Mouse (Mus musculus): ENCODE measurements at regions not wholly inside any gene's neighbourhood (a gene's known extent, or its start where the extent isn't known, plus 50 kb on each side); places are given as distances from the start of the nearest gene placed in this dataset.

DNA sequence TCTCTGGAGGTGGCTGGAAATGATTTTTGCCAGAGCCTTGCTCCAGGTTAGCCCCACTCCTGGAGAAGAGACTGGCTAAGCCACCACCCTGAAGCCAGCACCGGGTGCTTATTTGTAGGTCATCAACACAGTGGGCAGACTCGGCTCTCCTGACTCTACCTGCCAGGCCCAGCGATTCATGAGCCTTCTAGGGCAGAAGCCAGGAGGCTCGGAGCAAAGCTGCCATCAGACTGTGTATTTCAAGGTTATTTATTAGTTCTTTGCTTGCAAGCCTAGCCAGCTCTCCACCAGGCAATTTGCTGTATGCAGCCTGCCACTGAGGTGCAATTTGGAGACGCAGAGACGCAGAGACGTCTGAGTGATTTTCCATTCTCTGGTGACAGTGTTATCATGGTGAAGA is 255.4 kb downstream of the Abcc12 start:
- 66% methylated on average over 7 of the region's 7 CpGs for WGBS
- no peak for ATAC-seq (ENCODE audit: insufficient read depth, low read depth)
- Histone ChIP-seq H3K4me2 (ENCODE audit: low read depth, low read length) (no peak overlapping the region), H3K27me3 (ENCODE audit: control insufficient read depth, insufficient read depth, low read length) (no peaks in the 10 kb centered on the region), H3K27ac (ENCODE audit: low read depth) (no peak overlapping the region), H3K4me1 (ENCODE audit: control insufficient read depth, insufficient read depth) (no peaks in the 10 kb centered on the region), H3K36me3 (replicated peaks; ENCODE audit: control insufficient read depth, insufficient read depth, low read length) (no peaks in the 10 kb centered on the region), H3K9ac (replicated peaks; ENCODE audit: low read depth, low read length) (no peak overlapping the region), H3K9me3 (replicated peaks; ENCODE audit: control insufficient read depth, low read length) (no peaks in the 10 kb centered on the region), H3K4me3 (ENCODE audit: low read depth, low read length) (no peak overlapping the region)
- TF ChIP-seq CTCF (IDR thresholded peaks at IDR 0.05; ENCODE audit: low read depth) (no peak), EP300 (IDR thresholded peaks at IDR 0.05; ENCODE audit: low read depth) (no peak)
- DNase-seq (ENCODE audit: low spot score): no peak

DNA sequence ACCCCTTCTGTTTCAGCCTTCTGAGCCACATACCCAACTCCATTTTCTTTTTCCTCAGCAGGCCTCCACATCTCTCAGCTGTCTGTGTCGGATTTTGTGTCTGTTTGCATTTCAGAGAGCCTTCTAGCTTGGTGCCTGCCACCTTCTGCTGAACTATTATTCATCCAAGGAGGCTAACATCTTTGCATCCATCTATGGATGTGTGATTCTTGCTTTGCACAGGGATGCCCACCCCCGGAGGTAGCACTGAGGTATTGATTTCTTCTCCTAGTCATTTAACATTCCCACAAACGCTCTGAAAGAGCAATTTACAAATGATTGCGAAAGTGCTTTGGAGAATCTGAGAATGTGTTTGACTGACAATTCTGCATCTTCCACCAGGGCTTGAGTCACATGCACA is 255.9 kb downstream of the Abcc12 start:
- Histone ChIP-seq H3K4me3 (ENCODE audit: low read depth, low read length) (no peak overlapping the region), H3K4me1 (ENCODE audit: control insufficient read depth, insufficient read depth) (no peaks in the 10 kb centered on the region), H3K9me3 (replicated peaks; ENCODE audit: control insufficient read depth, low read length) (no peaks in the 10 kb centered on the region), H3K9ac (replicated peaks; ENCODE audit: low read depth, low read length) (no peak overlapping the region), H3K4me2 (ENCODE audit: low read depth, low read length) (no peak overlapping the region), H3K27me3 (ENCODE audit: control insufficient read depth, insufficient read depth, low read length) (no peaks in the 10 kb centered on the region), H3K27ac (ENCODE audit: low read depth) (no peak overlapping the region), H3K36me3 (replicated peaks; ENCODE audit: control insufficient read depth, insufficient read depth, low read length) (no peaks in the 10 kb centered on the region)
- no peak for TF ChIP-seq CTCF (IDR thresholded peaks at IDR 0.05; ENCODE audit: low read depth)
- TF ChIP-seq EP300 (IDR thresholded peaks at IDR 0.05; ENCODE audit: low read depth): no peak
- ATAC-seq (ENCODE audit: insufficient read depth, low read depth): no peak
- DNase-seq (ENCODE audit: low spot score): no peak
- 77% methylated on average over 4 of the region's 4 CpGs for WGBS

DNA sequence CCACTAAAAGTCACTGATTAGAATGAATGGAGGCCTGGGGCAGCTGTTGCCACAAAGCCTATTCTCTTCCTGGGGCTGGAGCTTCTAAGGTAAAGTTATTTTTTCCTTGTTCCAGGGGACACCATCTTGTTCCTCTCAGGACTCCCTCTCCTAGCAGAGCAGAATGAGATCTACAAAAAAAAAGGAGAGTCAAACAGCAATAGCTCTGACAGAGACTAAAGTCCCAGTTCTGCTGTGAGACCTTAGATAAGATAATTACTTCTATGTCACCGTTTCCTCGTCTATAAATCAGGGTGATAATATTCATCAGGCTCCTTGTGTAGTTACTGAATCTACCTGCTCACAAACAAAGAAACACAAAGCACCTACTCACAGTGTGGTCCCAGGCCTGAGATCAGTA is 256.7 kb downstream of the Abcc12 start:
- no peak for ATAC-seq (ENCODE audit: insufficient read depth, low read depth)
- WGBS: 27% methylated on average over 2 of the region's 2 CpGs

DNA sequence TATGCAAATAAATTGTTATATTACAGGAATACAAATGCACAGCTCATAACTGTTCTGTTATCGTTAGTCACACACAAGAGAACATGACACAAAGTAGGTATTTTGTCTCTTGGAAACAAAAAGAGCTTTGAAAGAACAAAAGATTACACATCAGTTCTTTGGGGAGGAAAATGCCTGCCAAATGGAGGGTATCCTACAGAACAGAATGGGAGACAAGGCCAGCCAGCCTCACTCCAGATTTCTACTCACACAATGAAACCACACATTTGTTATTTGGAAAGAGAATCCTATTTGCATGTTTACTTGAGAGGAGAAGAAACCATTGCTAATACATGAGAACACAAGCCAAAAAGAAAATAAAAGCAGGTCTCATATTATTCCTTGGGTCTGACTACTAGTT is 258.0 kb downstream of the Abcc12 start:
- no peak overlapping the region for H3K27ac ChIP-seq (ENCODE audit: low read depth)
- no peaks in the 10 kb centered on the region for H3K4me1 ChIP-seq (ENCODE audit: control insufficient read depth, insufficient read depth)
- no peak overlapping the region for H3K4me3 ChIP-seq (ENCODE audit: low read depth, low read length)
- no peak for ATAC-seq (ENCODE audit: insufficient read depth, low read depth)
- no peaks in the 10 kb centered on the region for H3K36me3 ChIP-seq (replicated peaks; ENCODE audit: control insufficient read depth, insufficient read depth, low read length)
- TF ChIP-seq CTCF (IDR thresholded peaks at IDR 0.05; ENCODE audit: low read depth) (no peak), EP300 (IDR thresholded peaks at IDR 0.05; ENCODE audit: low read depth) (no peak)
- 89% methylated on average over 1 of the region's 1 CpGs for WGBS
- H3K4me2 ChIP-seq (ENCODE audit: low read depth, low read length): no peak overlapping the region
- no peaks in the 10 kb centered on the region for H3K27me3 ChIP-seq (ENCODE audit: control insufficient read depth, insufficient read depth, low read length)
- no peaks in the 10 kb centered on the region for H3K9me3 ChIP-seq (replicated peaks; ENCODE audit: control insufficient read depth, low read length)
- H3K9ac ChIP-seq (replicated peaks; ENCODE audit: low read depth, low read length): no peak overlapping the region
- no peak for DNase-seq (ENCODE audit: low spot score)

More for the DNA sequence above, 256.7 kb downstream of the Abcc12 start:
- Histone ChIP-seq H3K36me3 (replicated peaks; ENCODE audit: control insufficient read depth, insufficient read depth, low read length) (no peaks in the 10 kb centered on the region), H3K9me3 (replicated peaks; ENCODE audit: control insufficient read depth, low read length) (no peaks in the 10 kb centered on the region), H3K9ac (replicated peaks; ENCODE audit: low read depth, low read length) (no peak overlapping the region), H3K27me3 (ENCODE audit: control insufficient read depth, insufficient read depth, low read length) (no peaks in the 10 kb centered on the region), H3K4me2 (ENCODE audit: low read depth, low read length) (no peak overlapping the region), H3K27ac (ENCODE audit: low read depth) (no peak overlapping the region), H3K4me3 (ENCODE audit: low read depth, low read length) (no peak overlapping the region), H3K4me1 (ENCODE audit: control insufficient read depth, insufficient read depth) (no peaks in the 10 kb centered on the region)
- DNase-seq (ENCODE audit: low spot score): no peak
- TF ChIP-seq CTCF (IDR thresholded peaks at IDR 0.05; ENCODE audit: low read depth): no peak
- no peak for TF ChIP-seq EP300 (IDR thresholded peaks at IDR 0.05; ENCODE audit: low read depth)

DNA sequence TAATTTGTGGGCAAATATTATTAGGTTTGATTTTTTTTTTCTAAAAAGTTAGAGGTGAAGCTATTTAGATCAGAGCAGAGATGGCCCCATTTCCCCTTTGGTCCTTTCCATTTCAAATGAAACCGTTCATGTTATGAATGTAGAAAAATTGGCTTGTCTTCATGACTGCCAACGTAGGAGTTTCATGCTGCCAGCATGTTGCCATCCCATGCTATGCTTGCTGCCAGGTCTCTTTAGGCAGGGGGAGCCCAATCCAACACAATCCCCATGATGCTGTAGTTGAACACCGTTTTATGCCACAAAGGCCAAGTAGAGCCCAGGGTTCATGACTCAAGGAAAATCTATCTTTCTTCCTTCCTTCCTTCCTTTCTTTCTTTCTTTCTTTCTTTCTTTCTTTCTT is 259.5 kb downstream of the Abcc12 start:
- 81% methylated on average over 3 of the region's 3 CpGs for WGBS
- no peak for TF ChIP-seq CTCF (IDR thresholded peaks at IDR 0.05; ENCODE audit: low read depth)
- Histone ChIP-seq H3K9me3 (replicated peaks; ENCODE audit: control insufficient read depth, low read length) (no peaks in the 10 kb centered on the region), H3K9ac (replicated peaks; ENCODE audit: low read depth, low read length) (no peak overlapping the region), H3K27ac (ENCODE audit: low read depth) (no peak overlapping the region), H3K27me3 (ENCODE audit: control insufficient read depth, insufficient read depth, low read length) (no peaks in the 10 kb centered on the region), H3K4me2 (ENCODE audit: low read depth, low read length) (no peak overlapping the region), H3K4me3 (ENCODE audit: low read depth, low read length) (no peak overlapping the region), H3K36me3 (replicated peaks; ENCODE audit: control insufficient read depth, insufficient read depth, low read length) (no peaks in the 10 kb centered on the region), H3K4me1 (ENCODE audit: control insufficient read depth, insufficient read depth) (no peaks in the 10 kb centered on the region)
- ATAC-seq (ENCODE audit: insufficient read depth, low read depth): no peak
- no peak for DNase-seq (ENCODE audit: low spot score)

DNA sequence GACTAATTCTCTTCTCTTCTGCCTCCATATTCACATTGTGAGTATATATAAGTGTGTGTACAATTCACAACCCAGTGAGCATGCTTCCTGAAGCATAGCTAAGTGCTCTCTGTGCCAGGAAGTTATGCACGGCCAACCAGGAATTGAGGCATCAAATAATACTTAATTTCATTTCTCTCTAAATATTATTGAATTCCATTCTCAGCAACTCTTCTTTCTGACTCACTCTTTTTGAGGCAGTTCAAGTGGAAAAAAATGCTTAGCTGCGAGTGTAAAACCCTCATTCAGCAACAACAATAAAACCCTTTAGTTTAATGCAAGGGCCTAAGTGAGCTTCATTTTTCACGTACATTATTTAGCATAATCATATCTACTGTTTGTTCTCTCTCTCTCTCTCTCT is 262.0 kb downstream of the Abcc12 start:
- no peak overlapping the region for H3K4me3 ChIP-seq (ENCODE audit: low read depth, low read length)
- no peak for TF ChIP-seq CTCF (IDR thresholded peaks at IDR 0.05; ENCODE audit: low read depth)
- no peak for TF ChIP-seq EP300 (IDR thresholded peaks at IDR 0.05; ENCODE audit: low read depth)
- no peaks in the 10 kb centered on the region for H3K36me3 ChIP-seq (replicated peaks; ENCODE audit: control insufficient read depth, insufficient read depth, low read length)
- ATAC-seq (ENCODE audit: insufficient read depth, low read depth) (no peak), DNase-seq (ENCODE audit: low spot score) (no peak)
- no peak overlapping the region for H3K27ac ChIP-seq (ENCODE audit: low read depth)
- H3K4me2 ChIP-seq (ENCODE audit: low read depth, low read length): no peak overlapping the region
- no peak overlapping the region for H3K9ac ChIP-seq (replicated peaks; ENCODE audit: low read depth, low read length)
- 74% methylated on average over 3 of the region's 3 CpGs for WGBS
- no peaks in the 10 kb centered on the region for H3K4me1 ChIP-seq (ENCODE audit: control insufficient read depth, insufficient read depth)
- no peaks in the 10 kb centered on the region for H3K9me3 ChIP-seq (replicated peaks; ENCODE audit: control insufficient read depth, low read length)
- no peaks in the 10 kb centered on the region for H3K27me3 ChIP-seq (ENCODE audit: control insufficient read depth, insufficient read depth, low read length)
